Mouse (Mus musculus) naive thymus-derived CD4-positive, alpha-beta T cell, adult 2 months (primary cell): ENCODE results near the gene Tns2.
"Not testable (repeated sequence)": the region's sequence is repeated elsewhere in the genome, so short reads cannot be mapped to it uniquely, and the experiment has no call there.

Source experiments
- DNase-seq: peaks from one replicate; pipeline ENCODE4 v3.0.0-alpha.2; 2011; ENCODE audit warnings: low read depth

Tns2 gene

GRCm38 (mm10) chr15:102100161-102100981 lies at the start of gene Tns2:
Gene Tns2 (plus strand): TSS chr15:102100413.
- DNase-seq = peak; percentile 56

GRCm38 (mm10) chr15:102051920-102052683 lies 48.1 kb upstream of the Tns2 start:
- no peak for DNase-seq

GRCm38 (mm10) chr15:102056495-102057174 lies 43.6 kb upstream of the Tns2 start:
- no peak for DNase-seq

GRCm38 (mm10) chr15:102065661-102066325 lies 34.4 kb upstream of the Tns2 start:
- DNase-seq = peak; percentile 94

GRCm38 (mm10) chr15:102070476-102071467 lies 29.4 kb upstream of the Tns2 start:
- DNase-seq = no peak

- DNase-seq = no peak
Measured at GRCm38 (mm10) chr15:102072963-102073558, 27.2 kb upstream of the Tns2 start.

GRCm38 (mm10) chr15:102073559-102074069 lies 26.6 kb upstream of the Tns2 start, which contains the start of gene Eif4b:
Gene Eif4b (plus strand): TSS chr15:102073773.
- DNase-seq = peak; percentile 99

- no peak for DNase-seq
Measured at GRCm38 (mm10) chr15:102074070-102074731, 26.0 kb upstream of the Tns2 start.

- DNase-seq = no peak
Measured at GRCm38 (mm10) chr15:102074876-102075585, 25.2 kb upstream of the Tns2 start.

- DNase-seq = no peak
Measured at GRCm38 (mm10) chr15:102077111-102077677, 23.0 kb upstream of the Tns2 start.

GRCm38 (mm10) chr15:102079221-102079620 lies 21.0 kb upstream of the Tns2 start:
- DNase-seq = no peak

GRCm38 (mm10) chr15:102079924-102080323 lies 20.3 kb upstream of the Tns2 start:
- DNase-seq = not testable (repeated sequence)

GRCm38 (mm10) chr15:102080429-102080828 lies 19.8 kb upstream of the Tns2 start:
- no peak for DNase-seq

- DNase-seq = no peak
Measured at GRCm38 (mm10) chr15:102082148-102082547, 18.1 kb upstream of the Tns2 start.

- no peak for DNase-seq
Measured at GRCm38 (mm10) chr15:102083028-102083427, 17.2 kb upstream of the Tns2 start.

GRCm38 (mm10) chr15:102089914-102090585 lies 10.2 kb upstream of the Tns2 start:
- DNase-seq = no peak

- no peak for DNase-seq
Measured at GRCm38 (mm10) chr15:102091063-102091679, 9.0 kb upstream of the Tns2 start.
